Mouse (Mus musculus): ENCODE data around the gene Gabra2.

Gene Gabra2

DNA sequence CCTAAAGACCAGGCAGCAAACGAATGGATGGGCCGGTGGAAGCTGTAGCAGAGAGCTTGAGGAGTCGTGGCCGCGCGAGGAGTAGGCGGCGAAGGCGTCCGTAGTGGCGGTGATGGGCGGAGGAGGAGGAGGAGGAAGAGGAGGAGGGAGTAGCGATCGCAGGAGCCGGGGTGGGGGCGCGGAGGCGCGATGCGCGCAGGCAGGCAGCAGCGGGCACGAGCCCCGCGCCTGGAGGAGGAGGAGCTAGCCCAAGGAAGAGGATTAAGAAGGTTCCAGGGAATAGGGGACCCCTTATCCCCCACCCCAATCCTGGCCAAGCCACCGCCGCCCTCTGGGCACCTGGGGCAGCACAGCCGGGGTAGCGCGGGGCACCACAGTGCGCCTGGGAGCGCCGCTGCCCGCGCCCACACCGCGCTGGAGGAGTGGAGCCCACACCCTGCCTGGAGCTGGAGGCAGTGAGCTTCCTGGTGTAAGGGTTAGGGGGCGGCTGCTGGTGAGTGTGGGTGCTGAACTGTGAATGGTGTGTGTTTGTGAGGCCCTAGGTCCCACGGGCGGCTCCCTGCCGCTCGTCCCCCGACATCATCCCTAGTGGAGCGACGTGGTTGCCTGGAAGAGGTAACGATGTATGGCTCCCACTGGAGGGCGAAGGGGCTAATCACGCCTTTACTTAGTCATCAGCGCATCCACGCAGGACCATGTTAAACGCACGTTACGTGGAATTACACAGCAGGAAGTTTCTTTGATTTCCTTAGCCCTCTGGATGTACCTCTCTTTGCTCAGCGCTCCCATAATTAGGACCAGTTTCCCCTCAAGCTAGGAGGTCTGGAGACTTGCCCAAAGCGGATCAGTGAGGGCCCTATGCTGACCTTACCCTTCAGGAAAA lies at the start of gene Gabra2:
TSS of gene Gabra2 (minus strand) at position 125 of the 883 bp plus-strand sequence.
- peak; percentile 5 for DNase-seq

DNA sequence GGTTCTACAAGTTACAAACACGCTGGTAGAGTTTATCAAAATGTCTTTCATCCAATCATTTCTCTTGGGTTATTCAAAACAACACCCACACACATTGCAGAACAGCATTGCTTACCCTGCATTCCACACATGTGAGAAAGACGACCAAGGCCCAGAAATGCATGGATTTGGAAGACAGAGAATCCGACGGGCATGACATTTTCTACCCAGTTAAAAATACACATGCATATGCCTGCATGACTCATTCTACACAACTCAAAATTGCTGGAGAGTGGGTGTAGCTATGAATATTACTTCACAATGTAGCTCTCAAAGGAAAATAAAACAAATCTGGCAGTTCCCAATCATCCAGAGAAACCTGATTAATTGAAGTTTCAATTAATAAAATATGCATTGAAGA lies 41.0 kb upstream of the Gabra2 start:
- DNase-seq = no peak

DNA sequence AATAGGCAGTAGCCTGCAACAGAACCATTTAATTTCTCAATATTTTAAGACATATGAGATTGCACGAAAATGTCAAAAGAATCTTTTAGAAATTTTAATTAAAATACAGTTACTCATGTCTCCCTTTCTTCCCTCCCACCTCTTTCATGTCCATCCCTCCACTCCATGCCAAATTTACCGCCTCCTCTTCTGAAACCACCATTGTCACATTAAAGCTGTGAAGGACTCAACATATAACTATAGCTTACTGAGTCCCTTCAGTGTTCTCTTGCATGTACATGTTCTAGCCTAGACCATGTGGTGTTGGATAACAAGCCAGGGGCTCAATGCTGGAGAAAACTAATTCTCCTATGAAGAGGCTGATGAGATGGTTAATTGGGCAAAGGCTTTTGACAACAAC lies 40.2 kb upstream of the Gabra2 start:
- no peak for DNase-seq

DNA sequence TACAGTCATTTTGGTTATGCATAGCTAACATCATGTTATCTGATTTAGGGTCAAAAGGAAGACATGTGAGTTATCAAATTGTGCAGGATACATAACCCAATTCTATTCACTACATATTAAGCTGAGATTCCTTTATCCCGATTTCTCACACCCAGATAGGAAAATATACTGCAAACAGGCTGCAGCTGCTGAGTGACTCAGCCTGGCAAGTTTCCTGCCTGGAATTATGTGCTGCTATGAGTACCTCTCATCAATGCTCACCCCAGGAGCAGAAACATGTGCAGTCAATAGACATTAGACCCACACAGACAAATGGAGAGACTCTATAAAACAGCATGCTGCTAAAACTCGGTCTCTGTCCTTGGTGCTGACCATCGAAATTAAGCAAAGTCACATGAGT lies 32.1 kb upstream of the Gabra2 start:
- no peak for DNase-seq

DNA sequence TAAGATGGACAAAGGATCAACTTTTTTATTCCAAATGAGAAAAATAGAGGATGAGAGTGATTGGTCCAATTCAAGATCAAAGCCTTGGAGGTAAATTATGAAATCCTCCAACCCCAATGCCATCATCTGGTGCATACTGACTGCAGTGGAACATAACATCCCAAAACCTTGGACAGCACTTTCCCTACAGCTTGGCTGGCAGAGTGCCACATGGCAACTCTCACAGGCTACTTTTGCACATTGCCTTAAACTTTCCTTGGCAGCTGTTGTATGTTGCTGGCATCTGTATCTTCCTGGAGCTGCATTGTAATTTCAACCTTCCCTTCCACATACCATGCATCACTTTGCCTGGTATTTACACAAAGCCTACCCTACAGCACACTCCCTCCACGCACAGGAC lies 19.6 kb upstream of the Gabra2 start:
- DNase-seq = no peak

DNA sequence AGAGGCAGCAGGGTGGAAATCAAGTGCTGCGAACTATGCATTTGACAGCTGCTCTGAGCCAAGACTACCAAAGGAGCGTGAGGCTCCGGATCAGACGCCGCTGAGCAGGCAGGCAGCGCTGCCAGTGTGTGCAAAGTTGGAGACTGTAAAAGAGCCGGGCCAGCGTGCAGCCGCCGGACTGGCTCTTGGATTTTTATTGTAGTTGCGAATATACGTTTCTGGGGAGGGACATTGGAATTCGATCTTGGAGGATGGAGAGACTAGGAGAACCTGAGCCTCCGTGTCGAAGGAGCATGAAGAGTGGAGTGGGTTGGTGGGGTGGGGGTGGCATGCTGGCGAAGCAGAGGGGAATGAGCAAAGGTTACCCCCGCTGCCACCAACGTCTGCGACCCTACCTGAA lies 469 bp downstream of the Gabra2 start:
- peak; percentile 5 for DNase-seq

DNA sequence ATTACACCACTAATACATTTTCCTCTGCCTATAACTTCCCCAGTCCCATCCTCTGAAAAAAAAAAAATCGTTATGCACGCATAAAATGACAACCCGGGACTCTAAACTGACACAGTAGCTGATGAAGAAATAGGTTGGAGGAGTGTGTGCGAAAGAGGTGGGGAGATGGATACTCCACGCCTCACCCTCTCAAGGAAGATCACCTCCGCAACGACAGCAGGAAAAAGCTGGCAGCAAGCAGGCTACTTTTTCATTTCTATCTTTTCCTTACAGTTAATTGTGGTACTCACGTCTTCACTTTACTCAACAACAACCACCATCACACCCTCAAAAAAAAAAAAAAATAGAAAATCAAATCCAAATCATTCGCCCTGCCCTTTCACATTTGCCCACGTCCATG lies 873 bp downstream of the Gabra2 start:
- DNase-seq = no peak

DNA sequence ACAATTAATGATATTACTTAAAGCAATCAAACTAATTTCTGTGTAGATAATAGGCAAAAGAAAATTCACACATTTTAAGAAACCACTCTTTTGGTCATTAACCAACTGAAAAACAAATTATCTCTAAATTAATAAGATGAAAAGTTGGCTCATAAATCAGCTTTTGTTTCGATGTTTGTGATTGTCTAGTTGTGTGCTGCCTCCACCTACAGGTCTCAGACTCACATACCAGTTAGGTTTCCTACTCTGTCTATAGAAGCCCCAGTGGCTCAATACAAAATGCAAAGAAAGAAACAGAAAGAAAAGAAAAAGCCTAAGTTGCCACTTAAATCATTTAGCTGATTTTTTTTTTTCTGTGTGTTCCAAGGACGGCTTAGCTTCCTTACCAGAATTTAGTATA lies 1.8 kb downstream of the Gabra2 start:
- DNase-seq = no peak

DNA sequence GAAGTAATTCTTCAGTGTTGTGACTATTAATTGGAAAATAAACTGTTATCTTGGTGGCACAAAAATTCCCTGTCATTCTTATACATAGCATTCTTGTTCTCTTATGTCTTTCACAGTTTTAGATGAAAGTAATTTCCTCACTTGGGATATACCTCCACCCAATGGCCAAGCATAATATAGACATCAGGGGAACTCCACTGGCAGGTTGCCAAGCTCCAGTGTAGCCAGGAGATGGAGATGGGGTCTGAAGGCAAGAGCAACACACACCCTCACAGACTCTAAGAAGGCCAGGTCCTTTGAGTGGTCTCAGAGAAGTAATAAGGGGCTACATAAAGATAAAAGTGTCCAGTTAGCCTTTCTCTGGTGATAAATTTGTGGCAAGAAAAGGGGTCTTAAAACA lies 3.2 kb downstream of the Gabra2 start:
- DNase-seq = peak; percentile 4

DNA sequence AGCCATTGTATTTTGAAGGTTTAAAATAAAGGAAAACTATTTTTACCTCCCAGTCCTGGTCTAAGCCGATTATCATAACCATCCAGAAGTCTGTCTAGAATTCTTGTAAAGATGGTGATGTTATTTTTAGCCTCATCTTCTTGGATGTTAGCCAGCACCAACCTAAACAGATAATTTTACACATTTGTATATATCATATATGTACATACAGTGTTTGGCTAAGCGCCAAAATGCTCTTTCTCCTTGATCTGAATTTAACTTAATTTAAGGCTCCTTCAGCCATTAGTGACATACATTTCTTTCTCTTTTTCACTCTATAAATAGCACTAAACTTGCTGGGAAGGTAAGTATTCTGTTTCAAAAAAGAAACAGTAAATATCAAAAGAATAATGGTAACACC lies 3.7 kb downstream of the Gabra2 start:
- DNase-seq = no peak

DNA sequence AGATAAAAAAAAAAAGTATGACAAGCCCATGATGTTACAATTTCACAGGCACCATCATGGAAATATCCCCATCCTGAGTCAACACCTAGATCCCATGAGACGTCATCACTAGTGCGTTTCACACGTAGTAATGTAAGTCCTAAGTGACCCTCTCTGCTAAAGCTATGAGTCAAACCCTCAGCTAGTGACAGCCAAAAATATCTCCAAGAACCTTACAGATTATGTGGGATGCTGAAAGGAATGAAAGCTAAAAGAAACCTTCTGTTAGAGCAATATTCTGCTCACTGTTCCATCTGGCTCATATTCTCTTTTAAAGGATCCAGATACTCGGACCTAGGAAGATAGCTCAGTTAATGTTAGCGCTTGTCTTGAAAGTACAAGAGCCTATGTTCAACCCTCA lies 16.8 kb downstream of the Gabra2 start:
- no peak for DNase-seq

DNA sequence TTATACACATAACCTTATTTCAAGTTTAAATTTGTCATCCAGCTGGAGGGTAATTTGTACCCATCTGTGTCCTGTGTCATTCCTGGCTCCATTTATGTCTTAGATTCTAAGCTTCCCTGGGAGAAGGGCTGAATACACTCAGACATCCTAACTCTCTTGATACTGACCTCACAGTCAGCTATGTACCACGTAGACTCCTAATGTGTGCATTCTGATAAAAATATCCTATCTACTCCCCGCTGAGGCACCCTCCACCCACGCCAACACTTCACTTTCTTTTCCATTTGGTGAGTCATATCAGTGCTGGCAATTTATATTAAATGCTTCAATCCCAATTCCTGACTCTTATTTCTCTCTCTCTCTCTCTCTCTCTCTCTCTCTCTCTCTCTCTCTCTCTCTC lies 34.0 kb downstream of the Gabra2 start:
- no peak for DNase-seq

DNA sequence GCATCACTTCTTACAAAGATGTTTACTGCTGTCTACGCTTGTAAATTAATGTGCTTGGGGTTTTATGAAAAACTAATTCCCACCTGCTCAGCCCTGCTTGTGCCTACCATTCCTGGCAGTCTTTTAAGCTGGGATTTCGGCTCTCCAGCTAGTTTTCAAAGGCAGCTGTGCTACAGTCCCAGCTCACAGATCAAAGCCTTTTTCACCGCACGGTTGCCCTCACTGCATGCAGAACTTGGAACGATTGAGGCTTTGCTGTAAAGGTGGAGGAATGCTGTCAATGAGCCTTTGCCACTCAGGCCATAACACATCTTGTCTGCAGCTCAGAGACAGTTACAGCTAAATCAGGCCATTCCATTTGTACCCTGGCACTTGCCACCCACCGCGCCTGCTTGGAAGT lies 37.6 kb downstream of the Gabra2 start:
- no peak for DNase-seq

DNA sequence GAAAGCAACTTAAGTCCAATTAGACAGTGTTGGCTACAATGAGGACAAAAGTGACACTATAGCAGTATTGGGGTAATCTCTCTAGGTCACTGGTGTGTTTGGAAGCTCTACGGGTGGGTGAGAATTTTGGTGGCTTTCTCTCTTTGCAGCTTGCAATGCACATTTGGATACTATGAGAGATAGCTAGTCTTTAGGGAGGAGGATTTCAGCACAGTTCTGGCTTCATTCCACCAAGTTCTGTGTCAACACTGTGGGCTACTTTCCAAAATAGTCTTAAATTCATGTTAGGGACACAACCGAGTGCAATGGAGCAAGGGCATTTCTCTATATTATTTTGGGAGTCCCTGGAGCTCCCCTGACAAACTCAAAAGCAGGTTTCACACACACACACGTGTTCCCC lies 58.3 kb downstream of the Gabra2 start:
- DNase-seq = no peak

DNA sequence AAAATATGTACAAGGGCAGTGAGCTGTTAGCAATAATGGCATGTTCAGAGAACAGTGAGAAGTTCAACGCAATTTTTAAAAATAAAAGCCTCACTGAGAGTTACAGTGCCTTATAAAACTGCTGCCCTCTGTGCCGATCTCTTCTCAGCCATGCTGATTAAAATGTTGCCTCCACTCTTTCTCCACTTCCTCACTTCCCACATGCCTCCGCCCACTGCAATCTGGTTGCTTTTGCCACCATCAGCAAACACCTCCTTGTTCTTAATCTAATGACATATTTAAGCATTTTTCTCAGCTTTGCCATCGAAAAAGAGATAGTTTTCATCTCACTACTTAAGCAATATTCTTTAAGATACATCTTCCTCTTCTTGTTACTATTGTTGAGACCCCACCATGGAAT lies 69.7 kb downstream of the Gabra2 start:
- DNase-seq = no peak

DNA sequence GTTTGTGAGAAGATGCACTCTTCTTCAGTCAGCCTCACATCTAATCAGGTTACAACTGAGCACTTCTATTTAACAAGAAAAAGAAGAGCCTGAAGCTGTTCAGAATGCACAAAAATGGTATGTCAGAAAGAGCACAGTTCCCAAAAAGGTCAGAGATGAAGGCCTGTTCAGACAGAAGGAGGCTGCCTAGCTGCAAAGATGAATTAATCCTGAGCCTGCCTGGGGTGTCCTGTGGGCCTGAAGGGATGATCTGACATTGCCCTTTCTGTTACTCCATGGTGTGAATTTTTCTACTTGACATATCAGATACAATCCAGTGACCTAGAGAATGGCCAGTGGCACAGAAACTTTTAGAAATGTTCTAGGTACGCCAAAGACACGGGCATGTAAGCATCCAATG lies 83.9 kb downstream of the Gabra2 start:
- DNase-seq = no peak

DNA sequence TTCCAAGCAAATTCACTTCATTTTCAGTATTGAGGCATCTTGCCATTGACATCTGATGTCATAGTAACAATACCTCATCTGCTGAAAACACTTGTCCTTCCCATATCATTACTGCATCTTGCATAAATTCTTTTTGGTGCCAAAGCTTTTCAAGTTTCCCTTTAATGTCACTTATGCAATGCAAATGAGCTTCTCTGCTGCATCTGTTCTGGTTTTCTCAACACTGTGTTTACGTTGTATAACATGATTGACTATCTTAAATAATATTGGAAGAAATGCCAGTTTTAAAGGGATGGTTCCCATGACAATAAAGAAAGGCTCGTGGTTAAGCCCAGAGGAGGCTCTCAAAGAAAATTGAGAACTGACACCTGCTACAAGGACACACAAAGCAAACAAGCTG lies 84.4 kb downstream of the Gabra2 start:
- no peak for DNase-seq

DNA sequence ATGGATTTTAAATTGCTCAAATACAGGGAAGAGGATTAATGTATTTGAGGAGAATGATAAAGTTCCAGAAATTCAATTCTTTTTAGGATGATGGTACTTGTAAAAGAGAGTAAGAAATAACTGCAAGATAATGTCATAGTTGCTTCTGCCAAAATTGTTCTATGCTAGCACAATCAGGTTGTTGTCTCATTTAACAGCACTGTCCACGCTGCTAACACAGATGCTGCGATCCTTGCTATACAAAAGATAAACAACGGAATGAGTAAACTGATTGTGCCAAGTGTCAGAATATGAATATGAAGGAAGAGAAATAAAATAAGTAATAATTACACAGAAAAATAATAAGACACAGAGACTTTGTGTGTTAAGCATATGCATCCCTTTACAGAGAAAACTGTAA lies 84.9 kb downstream of the Gabra2 start:
- no peak for DNase-seq

DNA sequence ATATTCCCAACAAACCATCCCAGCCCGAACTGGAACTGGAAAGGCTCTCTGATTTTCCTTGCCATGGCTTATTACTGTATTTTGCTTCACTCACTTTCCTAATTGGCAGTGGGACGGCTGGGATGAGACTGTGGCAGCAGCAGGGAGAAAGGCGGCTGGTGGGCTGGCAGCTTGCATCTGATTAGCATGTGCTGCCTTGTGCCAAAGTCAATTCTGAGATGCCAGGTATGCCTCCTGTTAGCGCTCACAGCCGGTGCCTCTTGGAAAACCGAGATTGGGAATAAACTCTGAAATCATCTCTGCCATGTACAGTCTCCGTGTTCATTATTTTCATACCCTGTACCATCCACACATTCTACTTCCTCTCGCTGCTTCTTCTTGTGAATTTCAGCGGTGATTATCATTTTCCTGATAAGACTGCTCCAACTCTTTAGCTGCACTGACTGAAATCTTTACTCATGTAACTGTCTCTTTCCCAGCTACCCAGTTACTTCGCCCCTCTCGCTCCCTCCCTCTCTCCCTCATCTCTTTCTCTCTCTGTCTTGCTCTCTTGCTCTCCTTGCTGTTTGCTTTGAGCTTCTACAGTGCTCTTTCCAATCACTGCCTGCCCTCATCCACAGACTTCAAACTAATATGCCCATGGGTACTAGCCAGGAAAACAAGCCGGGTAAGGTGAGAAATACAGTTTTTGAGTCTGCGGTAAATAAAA lies 99.9 kb downstream of the Gabra2 start:
- no peak for DNase-seq

DNA sequence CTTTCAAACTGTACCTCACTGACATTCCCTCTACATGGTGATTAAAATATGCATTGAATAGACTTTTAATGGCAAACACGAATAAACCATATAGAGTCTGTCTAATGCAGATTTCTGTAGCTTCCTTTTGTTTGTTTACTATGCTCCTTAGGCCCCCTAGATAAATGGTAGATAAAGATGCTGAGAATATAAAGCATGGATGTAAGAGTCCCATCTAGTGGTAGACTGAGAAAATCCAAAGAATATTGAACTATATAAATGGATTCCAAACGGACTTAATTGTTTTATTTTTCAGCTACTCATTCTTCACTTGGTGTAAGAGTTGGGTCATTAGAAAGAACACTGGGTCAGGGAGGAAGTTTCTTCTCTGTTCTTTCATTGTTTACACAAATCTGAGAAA lies 102.4 kb downstream of the Gabra2 start:
- DNase-seq = no peak

DNA sequence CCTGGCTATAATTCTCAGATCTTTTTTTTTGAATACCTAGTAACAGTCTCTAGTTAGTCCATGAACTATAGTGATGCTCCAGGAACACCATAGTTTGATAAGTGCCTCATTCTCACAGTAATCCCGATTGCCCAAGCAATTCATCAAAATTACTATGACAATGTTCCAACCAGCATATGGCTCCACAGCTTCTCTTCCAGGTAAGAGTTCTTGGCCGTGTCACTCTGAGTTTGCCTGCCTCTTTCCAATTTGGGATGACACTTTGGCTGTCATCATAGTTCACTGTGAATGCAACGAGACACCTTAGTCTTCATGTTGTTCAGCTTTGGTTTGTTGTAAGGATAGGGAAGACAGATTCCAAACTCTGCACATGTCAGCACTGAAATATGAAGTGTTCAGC lies 104.8 kb downstream of the Gabra2 start:
- DNase-seq = no peak
